Mouse (Mus musculus) testis, adult 2 months (tissue): ENCODE results near the gene Lmx1b.

Experiments used
- CTCF ChIP-seq: fragments of 200-500 bp; IDR thresholded peaks from 2 replicates; pipeline ENCODE4 v1.5.1; 2012; ENCODE audit warnings: low read depth, mild to moderate bottlenecking, inconsistent platforms, low read length, moderate library complexity; ENCODE audit not compliant: control insufficient read depth, insufficient read depth, insufficient replicate concordance
- POLR2A ChIP-seq: fragments of 200-500 bp; IDR thresholded peaks from 2 replicates; pipeline ENCODE4 v1.6.1; 2012; ENCODE audit warnings: low read depth, mild to moderate bottlenecking, inconsistent platforms, low read length, moderate library complexity; ENCODE audit not compliant: control insufficient read depth

GRCm38 (mm10) chr2:33547595-33547994 is 92.7 kb downstream of the Lmx1b start:
- TF ChIP-seq CTCF (no peak), POLR2A (no peak)
